Mouse (Mus musculus) kidney, postnatal 10 days (tissue): Measurements from ENCODE around the gene Wscd2.

ENCODE experiments used
- DNase-seq: peaks from one replicate; pipeline ENCODE4 v3.0.0; 2021; ENCODE audit warnings: mixed read lengths

The Wscd2 gene

GRCm38 (mm10) chr5:113490033-113490432 is at the start of gene Wscd2:
Gene Wscd2 (plus strand): TSS chr5:113490333.
- DNase-seq: no peak

- DNase-seq: no peak
Measured at GRCm38 (mm10) chr5:113442180-113442579, 48.0 kb upstream of the Wscd2 start.

- peak; percentile 31 for DNase-seq
Measured at GRCm38 (mm10) chr5:113448023-113448734, 42.0 kb upstream of the Wscd2 start.

- no peak for DNase-seq
Measured at GRCm38 (mm10) chr5:113449336-113449735, 40.8 kb upstream of the Wscd2 start.

- no peak for DNase-seq
Measured at GRCm38 (mm10) chr5:113452691-113453090, 37.4 kb upstream of the Wscd2 start.

GRCm38 (mm10) chr5:113453356-113453755 is 36.8 kb upstream of the Wscd2 start:
- DNase-seq: peak; percentile 22

GRCm38 (mm10) chr5:113456020-113456419 is 34.1 kb upstream of the Wscd2 start:
- no peak for DNase-seq

- DNase-seq: no peak
Measured at GRCm38 (mm10) chr5:113456756-113457155, 33.4 kb upstream of the Wscd2 start.

GRCm38 (mm10) chr5:113457260-113457659 is 32.9 kb upstream of the Wscd2 start:
- no peak for DNase-seq

GRCm38 (mm10) chr5:113459942-113460341 is 30.2 kb upstream of the Wscd2 start:
- no peak for DNase-seq

GRCm38 (mm10) chr5:113461582-113461981 is 28.6 kb upstream of the Wscd2 start:
- no peak for DNase-seq

- no peak for DNase-seq
Measured at GRCm38 (mm10) chr5:113461998-113462625, 28.0 kb upstream of the Wscd2 start.

- peak; percentile 80 for DNase-seq
Measured at GRCm38 (mm10) chr5:113464731-113465130, 25.4 kb upstream of the Wscd2 start.

- no peak for DNase-seq
Measured at GRCm38 (mm10) chr5:113466536-113466935, 23.6 kb upstream of the Wscd2 start.

GRCm38 (mm10) chr5:113467072-113467471 is 23.1 kb upstream of the Wscd2 start:
- DNase-seq: no peak

- peak; percentile 23 for DNase-seq
Measured at GRCm38 (mm10) chr5:113467765-113468164, 22.4 kb upstream of the Wscd2 start.

GRCm38 (mm10) chr5:113468625-113469024 is 21.5 kb upstream of the Wscd2 start:
- DNase-seq: no peak

GRCm38 (mm10) chr5:113469231-113469630 is 20.9 kb upstream of the Wscd2 start:
- no peak for DNase-seq

- no peak for DNase-seq
Measured at GRCm38 (mm10) chr5:113469826-113470225, 20.3 kb upstream of the Wscd2 start.

- peak; percentile 84 for DNase-seq
Measured at GRCm38 (mm10) chr5:113471417-113471816, 18.7 kb upstream of the Wscd2 start.

- DNase-seq: no peak
Measured at GRCm38 (mm10) chr5:113472339-113472738, 17.8 kb upstream of the Wscd2 start.

- DNase-seq: peak; percentile 17
Measured at GRCm38 (mm10) chr5:113476816-113477215, 13.3 kb upstream of the Wscd2 start.

GRCm38 (mm10) chr5:113479075-113479474 is 11.1 kb upstream of the Wscd2 start:
- DNase-seq: no peak

- DNase-seq: no peak
Measured at GRCm38 (mm10) chr5:113480451-113480850, 9.7 kb upstream of the Wscd2 start.
